Mouse (Mus musculus): Measurements from ENCODE around the gene Bmper.

The Bmper gene

DNA sequence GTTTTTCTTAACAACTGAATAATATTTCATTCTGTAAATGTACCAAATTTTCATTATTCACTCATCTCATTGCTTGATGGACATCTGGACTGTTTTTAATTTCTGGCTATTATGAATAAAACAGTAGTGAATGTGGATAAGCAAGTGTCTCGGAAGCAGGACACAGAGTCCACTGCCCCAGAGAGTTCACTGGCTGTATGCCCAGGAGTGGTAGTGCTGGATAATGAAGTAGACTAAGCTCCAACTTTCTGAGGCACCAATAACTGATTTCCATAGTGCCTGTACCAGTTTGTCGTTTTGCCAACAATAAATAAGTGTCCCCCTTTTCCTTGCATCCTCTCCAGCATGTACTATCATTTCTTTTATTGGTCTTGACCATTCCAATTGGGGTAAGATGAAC lies 190.1 kb downstream of the Bmper start:
- DNase-seq (ENCODE audit: inconsistent age in 2 of 2, low spot score in 1 of 2) = no peak

DNA sequence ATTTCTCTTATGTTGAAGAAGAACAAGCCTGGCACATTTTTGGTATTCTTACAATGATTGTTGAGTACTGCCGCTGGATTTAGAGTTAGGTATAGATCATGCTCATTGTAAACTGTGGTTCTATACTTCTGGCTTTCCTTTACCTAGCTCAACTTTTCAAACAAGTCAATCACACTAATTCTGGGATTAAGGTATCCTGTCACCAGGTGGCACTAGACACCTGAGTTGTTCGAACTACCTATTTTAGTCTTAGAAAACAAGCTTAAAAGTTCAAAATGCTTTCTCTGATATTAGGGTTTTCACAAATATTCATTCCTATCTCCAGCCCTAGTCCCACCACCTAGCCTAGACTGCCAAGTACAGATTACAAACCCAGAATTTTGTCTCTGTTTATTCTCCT lies 196.2 kb downstream of the Bmper start:
- DNase-seq (ENCODE audit: inconsistent age in 2 of 2, low spot score in 1 of 2) = no peak

DNA sequence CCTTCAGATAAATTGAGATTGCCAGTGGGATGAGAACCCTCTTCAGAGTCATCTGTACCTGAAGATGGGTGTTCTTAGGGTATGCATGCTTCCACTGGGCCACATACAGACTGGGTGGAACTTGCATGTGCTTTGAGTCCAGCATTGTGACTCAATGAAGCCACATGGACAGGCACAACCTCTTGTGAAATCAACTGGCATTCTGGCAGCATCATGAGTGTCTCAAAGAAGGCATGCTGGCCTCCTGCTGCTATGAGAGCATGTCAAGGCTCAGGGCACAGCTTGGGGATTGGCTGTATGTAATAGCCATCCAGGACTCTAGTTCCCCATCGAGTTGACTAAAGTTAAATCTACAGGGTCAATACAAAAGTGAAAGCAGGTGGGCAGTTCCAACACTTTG lies 200.9 kb downstream of the Bmper start:
- DNase-seq (ENCODE audit: inconsistent age in 2 of 2, low spot score in 1 of 2) = peak in 1 of 2 experiments; percentile 39

DNA sequence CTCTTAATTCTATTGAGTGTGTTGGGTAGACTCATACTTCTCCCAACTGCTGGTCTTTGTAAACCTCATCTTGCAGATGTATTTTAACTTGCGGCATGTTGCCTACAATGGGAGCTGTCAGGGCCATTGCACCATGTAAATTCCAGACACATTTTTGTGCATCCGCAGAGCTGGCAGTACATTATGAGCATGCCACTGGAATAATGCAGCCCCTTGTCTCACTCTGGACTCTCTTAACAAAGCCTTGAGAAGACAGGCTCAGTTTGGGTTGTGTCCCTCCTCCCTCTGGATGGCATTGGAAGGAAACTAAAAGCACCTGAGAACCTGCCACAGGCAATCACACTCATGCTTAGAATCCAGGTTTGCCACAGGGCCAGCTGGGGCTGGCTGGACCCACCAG lies 209.8 kb downstream of the Bmper start:
- DNase-seq (ENCODE audit: inconsistent age in 2 of 2, low spot score in 1 of 2) = no peak

DNA sequence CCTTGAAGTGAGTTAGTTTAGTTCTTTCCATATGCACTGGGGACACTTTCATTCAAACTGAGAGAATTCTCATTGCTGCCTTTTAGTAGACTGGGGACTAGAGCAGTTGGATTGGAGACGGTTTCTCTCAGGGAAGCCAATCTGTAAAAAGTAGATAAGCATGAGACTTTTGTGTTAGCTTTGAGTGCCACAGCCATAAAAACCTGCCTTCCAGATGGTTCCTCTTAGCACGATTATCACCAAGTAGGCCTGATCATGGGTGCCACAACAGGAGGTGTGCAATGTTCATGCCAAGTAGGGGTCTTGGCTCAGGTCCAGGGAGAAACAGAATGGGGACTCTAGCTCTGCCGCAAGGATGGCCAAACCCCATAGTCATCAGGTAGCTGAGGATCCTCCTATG lies 210.4 kb downstream of the Bmper start:
- no peak for DNase-seq (ENCODE audit: inconsistent age in 2 of 2, low spot score in 1 of 2)

DNA sequence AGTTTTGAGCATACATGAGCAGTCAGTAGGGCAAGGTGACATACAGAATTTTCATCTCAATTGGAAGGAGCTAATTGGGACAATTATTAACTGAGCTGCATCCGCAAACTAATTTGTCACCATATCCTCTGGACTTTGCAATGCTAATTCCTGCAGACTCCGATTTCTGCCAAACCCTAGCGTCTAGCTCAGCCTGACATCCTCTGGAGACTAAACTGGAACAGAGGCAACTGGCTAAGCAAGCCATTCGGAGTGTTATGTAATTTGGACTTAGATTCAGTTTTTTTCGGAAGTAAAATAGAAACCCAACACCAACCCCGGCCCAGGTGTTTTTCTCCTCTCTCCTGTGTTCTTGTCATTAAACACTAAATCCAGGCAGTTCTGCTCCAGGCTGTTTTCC lies 213.9 kb downstream of the Bmper start:
- DNase-seq (ENCODE audit: inconsistent age in 2 of 2, low spot score in 1 of 2) = peak in 1 of 2 experiments; percentile 40

DNA sequence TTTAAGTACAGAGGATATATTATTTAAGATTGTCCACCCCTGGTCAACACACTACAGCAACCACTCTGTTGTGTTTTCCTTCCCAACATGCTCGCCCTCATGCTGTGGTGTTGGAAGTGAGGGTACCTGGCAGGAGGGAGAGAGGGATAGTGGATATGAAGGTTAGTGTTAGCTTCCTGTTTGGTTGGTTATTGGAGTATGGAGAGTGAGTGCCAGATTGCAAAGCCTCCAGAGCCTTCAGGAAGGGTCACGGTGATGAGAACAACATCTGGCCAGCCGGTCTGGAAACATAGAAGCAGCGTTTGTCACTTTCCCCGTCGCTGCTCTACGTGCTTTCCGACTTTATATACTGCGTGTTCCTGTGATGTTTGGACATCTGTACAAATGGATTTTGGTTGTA lies 215.8 kb downstream of the Bmper start:
- no peak for DNase-seq (ENCODE audit: inconsistent age in 2 of 2, low spot score in 1 of 2)

DNA sequence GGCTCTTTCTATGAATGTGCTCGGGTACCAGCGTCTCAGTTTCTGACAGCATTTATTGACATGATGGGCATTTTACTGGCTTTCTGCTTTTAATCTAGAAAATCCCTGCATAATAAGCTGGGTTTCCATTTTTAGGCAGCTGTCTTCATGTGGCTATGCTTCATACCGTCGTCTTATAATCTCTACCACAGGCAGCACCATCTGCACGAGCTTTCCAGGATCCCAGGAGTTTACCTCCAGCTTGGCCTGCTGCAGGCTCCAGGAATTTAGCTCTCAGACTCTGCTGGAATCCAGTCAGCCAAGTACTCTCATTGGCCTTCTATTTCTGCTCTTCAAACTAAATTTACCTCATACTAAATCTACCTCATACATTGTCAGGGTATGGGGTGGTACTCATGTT lies 219.3 kb downstream of the Bmper start:
- no peak for DNase-seq (ENCODE audit: inconsistent age in 2 of 2, low spot score in 1 of 2)

DNA sequence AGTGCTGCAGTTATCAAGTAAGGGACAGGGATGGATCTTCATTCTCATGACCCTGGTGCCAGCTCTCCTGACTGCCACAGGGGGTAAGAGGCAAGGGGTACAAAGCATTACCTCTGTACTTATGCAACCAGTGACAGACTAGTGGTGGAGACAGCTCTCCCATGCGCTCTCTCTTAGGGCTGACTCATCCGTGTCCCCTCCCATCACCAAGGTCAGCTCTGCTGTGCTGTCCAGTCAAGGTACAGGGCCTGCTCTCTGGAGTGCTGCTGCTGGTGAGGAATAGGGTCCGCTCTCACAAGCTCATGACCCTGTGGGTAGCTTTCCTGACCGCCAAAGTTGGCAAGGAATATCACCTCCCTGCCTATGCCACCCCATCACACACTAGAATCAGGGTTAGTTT lies 222.1 kb downstream of the Bmper start:
- DNase-seq (ENCODE audit: inconsistent age in 2 of 2, low spot score in 1 of 2) = peak; percentile 82 to 84

DNA sequence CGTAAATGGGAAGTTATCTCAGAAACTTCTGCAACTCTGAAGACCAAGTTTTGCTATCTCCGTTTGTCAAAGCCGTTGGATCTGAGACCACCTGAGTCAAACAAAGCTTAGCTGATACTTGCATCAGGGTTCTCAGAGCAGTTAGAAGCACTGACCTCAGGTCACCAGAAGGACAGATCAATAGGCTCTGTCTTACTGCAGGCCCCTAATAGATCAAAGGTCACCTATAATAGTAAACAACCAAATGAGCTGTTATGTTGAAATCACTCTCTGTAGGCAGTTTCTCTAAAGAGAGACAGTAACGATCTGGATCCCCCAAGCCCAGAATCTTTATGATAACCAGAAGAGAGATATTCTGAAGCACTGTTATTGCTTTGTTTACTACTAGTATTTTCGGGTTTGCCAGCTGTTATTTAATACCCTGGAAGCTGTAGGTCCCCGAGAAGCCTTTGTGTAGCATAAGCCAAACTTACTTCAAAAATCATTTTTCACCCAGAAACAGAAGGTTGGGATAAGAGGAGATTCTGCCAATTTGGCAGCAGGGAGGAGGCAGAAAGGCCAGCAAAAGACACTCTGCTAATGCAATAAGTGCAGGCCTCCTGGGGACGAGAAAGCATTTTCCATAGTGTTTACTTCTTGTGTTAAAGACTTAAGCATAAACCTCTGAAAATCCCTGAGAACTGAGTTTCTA lies 224.5 kb downstream of the Bmper start:
- DNase-seq (ENCODE audit: inconsistent age in 2 of 2, low spot score in 1 of 2) = no peak

DNA sequence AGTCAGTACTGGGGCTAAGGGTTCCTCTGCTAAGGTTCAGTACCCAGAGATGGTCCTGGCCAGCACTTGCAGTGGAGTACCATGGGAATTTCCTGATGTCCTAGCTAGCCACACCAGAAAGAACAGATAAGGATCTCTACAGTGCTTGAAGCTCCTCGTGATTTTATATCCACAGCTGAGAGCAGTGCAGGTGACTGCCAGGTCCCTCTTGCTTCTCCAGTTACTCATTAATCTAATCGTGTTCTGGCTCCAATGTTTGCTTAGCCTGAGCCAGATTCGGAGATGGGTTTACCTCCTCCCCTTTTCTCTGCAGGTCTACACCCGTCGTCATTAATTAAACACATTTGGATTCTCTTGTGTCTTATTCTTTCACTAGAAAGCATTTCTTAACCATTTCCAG lies 230.4 kb downstream of the Bmper start:
- no peak for DNase-seq (ENCODE audit: inconsistent age in 2 of 2, low spot score in 1 of 2)

DNA sequence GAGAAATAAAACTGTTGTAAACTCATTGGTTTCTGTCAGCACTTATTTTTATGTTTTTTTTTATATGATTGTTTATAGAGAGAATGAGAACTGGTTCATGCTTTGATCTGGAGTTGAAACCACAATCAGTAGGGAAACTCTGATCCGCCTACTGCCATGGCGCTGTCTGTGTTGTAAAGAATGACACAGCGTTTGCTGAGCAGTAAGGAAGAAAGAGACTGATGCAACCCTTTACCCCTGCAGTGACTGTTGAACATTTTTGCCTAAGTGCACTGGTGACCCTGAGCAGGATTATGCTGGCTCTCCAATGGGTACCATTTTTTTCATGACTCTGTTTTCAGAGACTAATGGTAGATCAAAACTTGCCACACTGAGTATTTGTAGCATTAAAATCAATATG lies 234.3 kb downstream of the Bmper start:
- no peak for DNase-seq (ENCODE audit: inconsistent age in 2 of 2, low spot score in 1 of 2)

DNA sequence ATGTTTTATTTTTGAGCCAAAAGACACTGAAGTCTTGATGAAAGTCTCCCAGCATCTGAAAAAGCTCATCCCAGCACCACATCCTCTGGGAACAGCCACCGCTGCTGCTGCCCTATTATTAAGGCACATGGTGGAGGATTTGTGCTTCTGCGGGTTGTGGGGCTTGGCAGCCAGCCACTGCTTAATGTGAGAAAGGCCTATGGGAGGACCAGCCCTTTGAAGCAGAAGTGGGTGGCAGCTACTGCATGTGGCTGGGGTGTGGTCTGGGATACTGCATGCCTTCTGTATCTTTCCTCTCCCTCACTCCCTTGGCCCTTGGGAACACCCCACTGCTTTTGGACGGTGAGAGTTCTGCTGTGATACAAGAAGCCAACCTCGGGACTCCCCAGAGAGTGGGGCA lies 237.8 kb downstream of the Bmper start:
- DNase-seq (ENCODE audit: inconsistent age in 2 of 2, low spot score in 1 of 2) = no peak

DNA sequence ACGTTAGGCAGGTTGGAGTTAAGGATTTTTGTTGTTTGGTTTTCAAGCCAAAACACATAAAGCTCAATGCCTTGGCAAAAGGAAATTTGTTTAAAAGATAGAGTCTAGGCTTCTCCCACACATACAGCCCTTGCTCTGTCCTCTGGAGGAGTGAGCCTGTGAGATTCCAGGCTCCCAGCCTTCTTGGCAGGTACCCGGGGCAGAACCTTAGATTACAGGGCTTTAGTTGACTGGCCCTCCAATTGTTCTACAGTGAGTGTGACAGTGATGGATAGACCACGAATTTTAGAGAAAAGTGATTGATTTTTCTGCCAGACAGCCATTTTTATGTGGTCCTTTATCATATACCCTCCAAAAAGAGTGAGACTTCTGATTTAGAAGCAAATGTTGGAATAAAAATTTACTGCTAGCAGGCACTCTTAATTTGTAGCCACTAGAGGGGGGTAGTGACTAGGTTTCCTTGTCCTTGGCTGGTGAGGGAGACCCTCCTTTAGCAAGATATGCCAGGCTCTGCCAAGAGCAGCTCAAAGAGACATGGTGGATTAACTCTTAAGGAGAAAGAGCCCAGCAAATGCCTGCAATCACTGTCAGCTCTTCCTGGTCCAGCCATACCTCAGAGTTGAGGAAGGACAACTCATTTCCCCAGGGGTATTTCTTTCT lies 240.2 kb downstream of the Bmper start:
- DNase-seq (ENCODE audit: inconsistent age in 2 of 2, low spot score in 1 of 2) = peak; percentile 29 to 82

DNA sequence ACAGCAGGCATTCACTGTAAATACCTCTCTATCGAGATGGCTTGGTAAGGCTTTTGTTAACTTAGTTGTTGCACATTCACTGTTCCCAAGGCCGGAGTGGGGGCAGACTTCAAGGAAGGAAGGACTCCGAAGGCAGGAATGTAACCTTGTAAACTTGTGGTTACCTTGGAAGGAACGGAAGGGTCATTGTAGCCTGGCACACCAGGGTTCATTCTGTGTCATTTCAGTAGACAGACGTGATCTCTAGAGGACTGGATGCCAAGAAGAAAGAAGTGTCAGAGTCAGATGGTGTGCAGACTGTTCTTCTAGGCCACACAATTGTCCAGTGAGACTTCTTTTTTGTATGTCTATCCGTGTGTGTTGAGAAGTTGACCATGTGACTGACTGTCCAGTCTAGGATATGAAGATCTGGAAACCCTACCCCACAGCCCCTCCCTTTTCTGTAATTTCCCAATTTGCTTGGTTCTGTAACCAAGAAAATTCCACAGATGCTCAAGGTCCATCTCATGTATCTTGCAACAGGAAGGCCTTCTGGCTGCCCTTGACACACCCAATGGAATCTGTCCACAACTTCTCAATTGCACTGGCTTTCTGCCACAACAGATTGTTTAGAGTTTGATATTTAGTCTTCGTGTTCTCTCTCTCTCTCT lies 242.2 kb downstream of the Bmper start:
- DNase-seq (ENCODE audit: inconsistent age in 2 of 2, low spot score in 1 of 2) = peak; percentile 72 to 90

DNA sequence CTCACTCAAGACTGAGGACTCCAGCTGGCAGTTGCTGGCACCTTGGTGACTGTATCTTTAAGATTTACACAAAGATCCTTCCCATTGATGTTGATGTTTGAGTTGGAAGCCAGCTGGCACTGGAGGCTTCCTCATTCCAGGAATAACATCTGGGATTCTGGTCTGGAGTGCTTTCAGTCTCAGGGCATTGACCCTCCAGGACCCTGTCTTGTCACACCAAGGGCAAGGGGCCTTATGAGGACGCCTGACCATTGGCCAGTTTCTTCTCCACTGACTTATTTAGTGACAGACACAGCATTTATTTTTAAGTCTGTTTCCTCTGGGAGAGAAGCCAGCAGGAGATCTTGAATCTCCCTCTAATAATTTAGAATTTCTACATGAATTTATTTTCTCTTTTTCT lies 247.0 kb downstream of the Bmper start:
- DNase-seq (ENCODE audit: inconsistent age in 2 of 2, low spot score in 1 of 2) = no peak

DNA sequence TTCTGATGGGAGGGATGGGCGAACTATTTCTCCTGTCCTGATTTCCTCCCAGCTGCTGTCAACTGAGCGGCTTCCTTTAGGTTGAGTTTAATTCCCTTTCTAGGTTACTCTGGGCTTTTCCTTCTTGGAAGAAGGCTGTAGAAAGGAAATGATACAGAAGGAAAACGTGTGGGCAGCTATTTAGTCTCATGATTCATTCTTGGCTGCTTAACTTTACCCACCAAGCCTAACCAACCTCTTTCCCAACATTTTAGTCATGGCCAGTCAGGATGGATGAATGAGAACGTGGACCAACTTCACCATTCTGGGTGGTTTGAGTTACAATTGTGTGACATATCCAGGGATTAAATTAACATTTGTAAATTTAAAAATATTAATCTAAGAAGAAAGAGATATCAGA lies 263.0 kb downstream of the Bmper start:
- DNase-seq (ENCODE audit: inconsistent age in 2 of 2, low spot score in 1 of 2) = peak in 1 of 2 experiments; percentile 13

DNA sequence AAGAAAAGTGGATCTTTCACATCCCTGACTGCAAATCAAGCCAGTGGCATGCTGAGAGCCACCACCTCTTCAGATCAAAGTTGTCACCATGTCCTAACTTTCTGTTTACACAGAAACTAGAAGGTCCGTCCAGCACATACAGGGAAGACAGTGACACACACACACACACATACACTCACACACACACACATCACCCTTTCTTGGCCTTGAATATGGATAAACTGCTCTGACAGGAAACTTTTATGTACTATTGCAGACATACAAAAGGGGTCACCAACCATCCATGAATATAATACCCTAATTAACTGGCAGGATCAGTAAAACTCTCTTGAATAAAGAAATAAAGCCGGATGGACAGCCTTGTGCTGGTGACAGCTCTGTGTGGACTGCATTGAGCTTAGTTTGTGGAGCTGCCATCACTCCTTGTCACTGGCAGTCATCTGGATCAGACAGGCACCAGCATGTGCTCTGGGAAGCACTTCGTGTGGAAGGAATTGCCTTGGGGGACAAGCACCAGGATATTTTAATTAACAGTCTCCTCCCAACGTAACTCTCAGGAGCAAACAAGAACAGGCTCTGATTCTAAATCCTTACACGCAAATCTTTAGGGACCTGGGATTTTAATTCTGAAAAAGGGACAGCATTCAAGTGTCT lies 264.0 kb downstream of the Bmper start:
- peak in 1 of 2 experiments; percentile 14 for DNase-seq (ENCODE audit: inconsistent age in 2 of 2, low spot score in 1 of 2)

DNA sequence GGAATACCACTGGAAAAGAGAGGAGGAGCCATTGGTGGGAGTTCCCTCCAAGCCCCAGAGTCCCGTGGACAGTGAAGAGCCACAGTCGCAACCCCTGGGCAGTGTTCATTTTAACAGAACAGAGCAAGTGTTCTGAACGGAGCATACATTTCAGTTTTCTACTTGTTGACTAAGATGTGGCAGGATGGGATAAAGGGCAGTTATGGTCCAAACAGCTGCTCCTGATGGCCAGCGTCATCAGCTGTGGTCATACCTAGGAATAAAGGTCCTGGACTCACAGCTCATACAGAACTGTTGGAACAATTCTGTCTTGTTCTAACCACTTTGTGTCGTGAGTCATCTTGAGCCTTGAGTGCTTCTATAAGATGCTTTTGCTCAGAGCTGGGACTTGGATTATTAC lies 265.4 kb downstream of the Bmper start:
- DNase-seq (ENCODE audit: inconsistent age in 2 of 2, low spot score in 1 of 2) = no peak

DNA sequence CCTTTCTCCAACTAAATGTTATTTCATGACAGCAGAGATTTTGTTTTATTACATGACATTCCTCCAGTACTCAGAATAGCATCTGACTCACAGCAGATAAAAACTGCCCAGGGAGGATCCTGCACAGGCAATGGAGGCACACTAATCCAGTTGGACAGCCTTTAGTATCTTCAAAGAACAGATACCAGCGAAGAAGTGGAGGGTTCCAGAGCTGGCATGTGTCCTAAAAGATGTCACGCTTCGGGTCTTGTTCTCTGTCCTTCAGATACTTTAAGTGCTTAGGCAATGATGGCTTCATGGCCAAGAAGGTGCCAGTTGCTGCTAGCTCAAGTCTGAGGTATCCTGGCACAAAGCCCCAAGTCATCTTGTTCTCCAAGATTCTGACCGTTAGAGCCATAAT lies 272.5 kb downstream of the Bmper start:
- peak; percentile 62 to 86 for DNase-seq (ENCODE audit: inconsistent age in 2 of 2, low spot score in 1 of 2)

DNA sequence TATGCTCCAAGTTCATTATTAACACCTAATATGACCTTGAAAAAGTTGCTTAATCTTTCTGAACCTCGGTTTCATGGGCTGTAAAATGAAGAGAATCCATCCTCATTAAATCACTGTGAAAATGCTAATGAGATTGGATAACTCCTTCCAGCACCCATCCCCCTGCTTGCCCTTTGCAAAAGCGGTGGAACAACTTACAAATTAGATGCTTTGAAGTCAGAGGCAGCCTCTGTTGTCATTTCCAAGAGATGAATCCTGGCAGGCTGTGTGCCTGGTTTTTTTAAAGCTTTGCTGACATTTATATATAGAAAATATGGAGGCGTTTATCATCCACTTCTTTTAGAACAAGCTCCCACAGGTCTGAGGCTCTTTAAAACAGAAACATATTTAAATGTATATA lies 274.8 kb downstream of the Bmper start:
- DNase-seq (ENCODE audit: inconsistent age in 2 of 2, low spot score in 1 of 2) = peak; percentile 25 to 57

DNA sequence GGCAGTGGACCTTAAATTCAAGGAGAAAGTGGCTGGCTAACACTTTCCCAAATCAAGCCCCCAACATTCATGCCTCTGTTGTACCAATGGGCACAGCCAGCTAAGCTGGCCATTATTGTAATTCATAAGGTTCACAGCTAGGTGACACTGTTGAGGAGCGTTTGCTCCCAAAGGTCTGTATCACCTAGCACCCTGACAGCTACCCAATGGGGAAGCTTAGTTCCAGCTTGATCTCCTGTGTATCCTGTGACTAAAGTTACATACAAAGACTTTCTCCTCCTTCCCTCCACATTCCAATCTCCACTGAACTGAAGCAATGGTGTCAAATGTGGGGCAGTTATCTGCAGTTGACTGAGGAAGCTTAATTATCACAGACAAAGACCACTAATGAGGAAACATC lies 311.0 kb downstream of the Bmper start:
- DNase-seq (ENCODE audit: inconsistent age in 2 of 2, low spot score in 1 of 2) = peak in 1 of 2 experiments; percentile 50

All from adrenal gland, adult (tissue).